Mouse (Mus musculus) stomach, embryonic 15.5 days (tissue): Measurements from ENCODE around the gene Hs3st1. TPM values are rescaled to one million over a fixed set of nuclear protein-coding genes. Genes with fewer than 3 reads are reported as not detected.

Experiments used
- ATAC-seq: fragments of 200-750 bp; cut with Nextera tagmentation; 2 replicates; pipeline ENCODE4 v1.8.0; 2017; ENCODE audit warnings: low read depth, moderate number of reproducible peaks, moderate TSS enrichment; ENCODE audit not compliant: insufficient read depth, low FRiP score
- H3K27ac ChIP-seq: fragments of 300-500 bp; sonication (generic); 2 replicates; pipeline ENCODE4 v1.5.1; 2015; ENCODE audit warnings: mild to moderate bottlenecking, inconsistent platforms
- H3K27me3 ChIP-seq: fragments of 300-500 bp; sonication (generic); replicated peaks from 2 replicates; pipeline ENCODE4 v1.6.1; 2015; ENCODE audit warnings: inconsistent platforms
- H3K36me3 ChIP-seq: fragments of 300-500 bp; sonication (generic); 2 replicates; pipeline ENCODE4 v1.6.1; 2015; ENCODE audit warnings: inconsistent platforms
- H3K4me1 ChIP-seq: fragments of 300-500 bp; sonication (generic); 2 replicates; pipeline ENCODE4 v1.6.1; 2015; ENCODE audit warnings: inconsistent platforms
- H3K4me2 ChIP-seq: fragments of 300-500 bp; sonication (generic); 2 replicates; pipeline ENCODE4 v1.6.1; 2015; ENCODE audit warnings: mild to moderate bottlenecking, inconsistent platforms
- H3K4me3 ChIP-seq: fragments of 300-500 bp; sonication (generic); replicated peaks from 2 replicates; pipeline ENCODE4 v1.5.1; 2015; ENCODE audit warnings: inconsistent platforms
- H3K9ac ChIP-seq: fragments of 300-500 bp; sonication (generic); 2 replicates; pipeline ENCODE4 v1.6.1; 2015; ENCODE audit warnings: inconsistent platforms
- H3K9me3 ChIP-seq: fragments of 300-500 bp; sonication (generic); 2 replicates; pipeline ENCODE4 v1.6.1; 2016; ENCODE audit warnings: inconsistent platforms
- WGBS: fragments of 180-500 bp; shearing (Covaris S2); methylation state at CpG from one replicate; pipeline ENCODE4 v1.1.7; 2015; 5-methylcytosine and 5-hydroxymethylcytosine counted together
- polyA plus RNA-seq: library from polyadenylated mRNA; unstranded; fragments of >200 nt; fragmentation: Nextera tagmentation; extraction: Ambion mirVana; gene quantifications from 2 replicates; pipeline ENCODE4 v1.2.1, GENCODE M21; 2015

Gene Hs3st1
- polyA plus RNA-seq, 1 experiment from 2014 or later = 11.8 TPM

- Histone ChIP-seq H3K27me3 (no peaks in the 10 kb centered on the region), H3K4me2 (no peak overlapping the region), H3K4me3 (no peak overlapping the region), H3K9ac (no peak overlapping the region), H3K4me1 (no peaks in the 10 kb centered on the region), H3K36me3 (no peaks in the 10 kb centered on the region), H3K27ac (no peak overlapping the region), H3K9me3 (no peaks in the 10 kb centered on the region)
- no peak for ATAC-seq
- WGBS = 35% methylated on average over 5 of the region's 5 CpGs
Observed at GRCm38 (mm10) chr5:39733013-39733749, 22.1 kb downstream of the Hs3st1 start.

GRCm38 (mm10) chr5:39715694-39716550, 39.4 kb downstream of the Hs3st1 start:
- Histone ChIP-seq H3K36me3 (no peaks in the 10 kb centered on the region), H3K9me3 (no peaks in the 10 kb centered on the region), H3K27me3 (no peaks in the 10 kb centered on the region), H3K9ac (no peak overlapping the region), H3K4me1 (no peaks in the 10 kb centered on the region), H3K27ac (peak overlapping the region; percentile 61), H3K4me2 (0 out of 2 replicates have a peak overlapping the region, but pooled peaks have one; percentile 7), H3K4me3 (no peak overlapping the region)
- WGBS = 60% methylated on average over 13 of the region's 13 CpGs
- ATAC-seq = peak; percentile 93

GRCm38 (mm10) chr5:39715193-39715592, 40.1 kb downstream of the Hs3st1 start:
- no peaks in the 10 kb centered on the region for H3K36me3 ChIP-seq
- H3K4me3 ChIP-seq = no peak overlapping the region
- no peaks in the 10 kb centered on the region for H3K27me3 ChIP-seq
- no peak overlapping the region for H3K9ac ChIP-seq
- peak overlapping the region; percentile 61 for H3K27ac ChIP-seq
- H3K4me1 ChIP-seq = no peaks in the 10 kb centered on the region
- WGBS = 74% methylated on average over 5 of the region's 5 CpGs
- ATAC-seq = no peak
- H3K9me3 ChIP-seq = no peaks in the 10 kb centered on the region
- H3K4me2 ChIP-seq = no peak overlapping the region

GRCm38 (mm10) chr5:39705539-39705938, 49.7 kb downstream of the Hs3st1 start:
- no peak for ATAC-seq
- Histone ChIP-seq H3K36me3 (no peaks in the 10 kb centered on the region), H3K27ac (no peak overlapping the region), H3K9me3 (no peaks in the 10 kb centered on the region), H3K9ac (no peak overlapping the region), H3K4me2 (no peak overlapping the region), H3K4me1 (no peaks in the 10 kb centered on the region), H3K4me3 (no peak overlapping the region), H3K27me3 (no peaks in the 10 kb centered on the region)
- 70% methylated on average over 3 of the region's 3 CpGs for WGBS

GRCm38 (mm10) chr5:39660826-39661225, 94.4 kb downstream of the Hs3st1 start:
- no peaks in the 10 kb centered on the region for H3K36me3 ChIP-seq
- H3K4me1 ChIP-seq = no peaks in the 10 kb centered on the region
- H3K4me3 ChIP-seq = no peak overlapping the region
- no peak for ATAC-seq
- H3K9me3 ChIP-seq = no peaks in the 10 kb centered on the region
- no peak overlapping the region for H3K27ac ChIP-seq
- H3K27me3 ChIP-seq = no peaks in the 10 kb centered on the region
- whole genome bisulfite sequencing = 92% methylated on average over 4 of the region's 4 CpGs
- no peak overlapping the region for H3K4me2 ChIP-seq
- H3K9ac ChIP-seq = no peak overlapping the region

- Histone ChIP-seq H3K9me3 (no peaks in the 10 kb centered on the region), H3K4me3 (no peak overlapping the region), H3K36me3 (no peaks in the 10 kb centered on the region), H3K9ac (no peak overlapping the region), H3K4me1 (no peaks in the 10 kb centered on the region), H3K4me2 (no peak overlapping the region), H3K27me3 (no peaks in the 10 kb centered on the region), H3K27ac (no peak overlapping the region)
- no peak for ATAC-seq
- 81% methylated on average over 2 of the region's 2 CpGs for WGBS
Observed at GRCm38 (mm10) chr5:39659417-39659816, 95.9 kb downstream of the Hs3st1 start.

GRCm38 (mm10) chr5:39644827-39645380, 110.4 kb downstream of the Hs3st1 start:
- Histone ChIP-seq H3K4me2 (peak overlapping the region; percentile 94), H3K4me1 (0 out of 2 replicates have a peak, but pooled peaks cover 5% of the 10 kb centered on the region), H3K36me3 (no peaks in the 10 kb centered on the region), H3K9me3 (no peaks in the 10 kb centered on the region), H3K27ac (no peak overlapping the region), H3K9ac (0 out of 2 replicates have a peak overlapping the region, but pooled peaks have one; percentile 27), H3K27me3 (no peaks in the 10 kb centered on the region), H3K4me3 (peak overlapping the region; percentile 56)
- WGBS = under 1% methylated on average over 28 of the region's 28 CpGs
- ATAC-seq = peak; percentile 70; the same call in 1 of the 2 replicates

GRCm38 (mm10) chr5:39643924-39644826, 111.1 kb downstream of the Hs3st1 start:
- Histone ChIP-seq H3K4me1 (0 out of 2 replicates have a peak, but pooled peaks cover 6% of the 10 kb centered on the region), H3K4me2 (peak overlapping the region; percentile 94), H3K4me3 (peak overlapping the region; percentile 56), H3K9ac (peak overlapping the region; percentile 33; the same call in 1 of the 2 replicates), H3K9me3 (no peaks in the 10 kb centered on the region), H3K36me3 (no peaks in the 10 kb centered on the region), H3K27me3 (no peaks in the 10 kb centered on the region), H3K27ac (no peak overlapping the region)
- WGBS = under 1% methylated on average over 56 of the region's 56 CpGs
- ATAC-seq = peak; percentile 98

GRCm38 (mm10) chr5:39643260-39643923, 111.9 kb downstream of the Hs3st1 start:
- Histone ChIP-seq H3K36me3 (no peaks in the 10 kb centered on the region), H3K27ac (no peak overlapping the region), H3K9me3 (no peaks in the 10 kb centered on the region), H3K9ac (peak overlapping the region; percentile 33; the same call in 1 of the 2 replicates), H3K4me1 (0 out of 2 replicates have a peak, but pooled peaks cover 7% of the 10 kb centered on the region), H3K27me3 (no peaks in the 10 kb centered on the region), H3K4me3 (peak overlapping the region; percentile 56), H3K4me2 (peak overlapping the region; percentile 94)
- WGBS = 2% methylated on average over 22 of the region's 22 CpGs
- no peak for ATAC-seq

- Histone ChIP-seq H3K9ac (no peak overlapping the region), H3K4me3 (no peak overlapping the region), H3K9me3 (no peaks in the 10 kb centered on the region), H3K36me3 (no peaks in the 10 kb centered on the region), H3K4me1 (0 out of 2 replicates have a peak, but pooled peaks cover 7% of the 10 kb centered on the region), H3K27me3 (no peaks in the 10 kb centered on the region), H3K4me2 (no peak overlapping the region), H3K27ac (no peak overlapping the region)
- ATAC-seq = no peak
- WGBS = 79% methylated on average over 6 of the region's 6 CpGs
Observed at GRCm38 (mm10) chr5:39642222-39642770, 113.0 kb downstream of the Hs3st1 start.
